Mouse (Mus musculus): ENCODE data around the gene Tstd1. TPM values are rescaled to one million over a fixed set of nuclear protein-coding genes. Genes with fewer than 3 reads are reported as not detected.

Gene Tstd1
- polyA plus RNA-seq, 1 experiment from 2014 or later = 5.2 TPM

GRCm38 (mm10) chr1:171440025-171440725 is 21.5 kb downstream of the Tstd1 start:
- Histone ChIP-seq H3K9me3 (no peaks in the 10 kb centered on the region), H3K36me3 (no peaks in the 10 kb centered on the region), H3K4me2 (0 out of 2 replicates have a peak overlapping the region, but pooled peaks have one; percentile 73), H3K4me3 (no peak overlapping the region), H3K9ac (no peak overlapping the region), H3K27me3 (peaks cover 19% of the 10 kb centered on the region; the same call in 1 of the 2 replicates), H3K27ac (no peak overlapping the region), H3K4me1 (peaks cover 20% of the 10 kb centered on the region)
- WGBS = 22% methylated on average over 9 of the region's 9 CpGs
- ATAC-seq (ENCODE audit: insufficient number of reproducible peaks, low FRiP score, low TSS enrichment, low read depth) = no peak

GRCm38 (mm10) chr1:171441466-171442412 is 23.1 kb downstream of the Tstd1 start:
- H3K9me3 ChIP-seq = no peaks in the 10 kb centered on the region
- peaks cover 13% of the 10 kb centered on the region; the same call in 1 of the 2 replicates for H3K27me3 ChIP-seq
- peak overlapping the region; percentile 43 for H3K27ac ChIP-seq
- no peak overlapping the region for H3K4me3 ChIP-seq
- ATAC-seq (ENCODE audit: insufficient number of reproducible peaks, low FRiP score, low TSS enrichment, low read depth) = no peak
- 46% methylated on average over 7 of the region's 7 CpGs for WGBS
- no peaks in the 10 kb centered on the region for H3K36me3 ChIP-seq
- H3K4me2 ChIP-seq = no peak overlapping the region
- H3K4me1 ChIP-seq = peaks cover 20% of the 10 kb centered on the region
- H3K9ac ChIP-seq = no peak overlapping the region

GRCm38 (mm10) chr1:171442413-171442760 is 23.7 kb downstream of the Tstd1 start:
- Histone ChIP-seq H3K36me3 (no peaks in the 10 kb centered on the region), H3K4me2 (no peak overlapping the region), H3K9me3 (no peaks in the 10 kb centered on the region), H3K9ac (no peak overlapping the region), H3K27me3 (peaks cover 7% of the 10 kb centered on the region; the same call in 1 of the 2 replicates), H3K4me1 (peaks cover 20% of the 10 kb centered on the region), H3K4me3 (no peak overlapping the region), H3K27ac (peak overlapping the region; percentile 43; the same call in 1 of the 2 replicates)
- 73% methylated on average over 8 of the region's 8 CpGs for WGBS
- no peak for ATAC-seq (ENCODE audit: insufficient number of reproducible peaks, low FRiP score, low TSS enrichment, low read depth)

- Histone ChIP-seq H3K9me3 (no peaks in the 10 kb centered on the region), H3K4me3 (no peak overlapping the region), H3K4me2 (no peak overlapping the region), H3K36me3 (no peaks in the 10 kb centered on the region), H3K4me1 (peaks cover 10% of the 10 kb centered on the region), H3K27me3 (no peaks in the 10 kb centered on the region), H3K9ac (no peak overlapping the region), H3K27ac (no peak overlapping the region)
- WGBS = 89% methylated on average over 5 of the region's 5 CpGs
- no peak for ATAC-seq (ENCODE audit: insufficient number of reproducible peaks, low FRiP score, low TSS enrichment, low read depth)
These were observed 26.4 kb downstream of the Tstd1 start for GRCm38 (mm10) chr1:171445050-171445449.

GRCm38 (mm10) chr1:171446854-171447253 is 28.2 kb downstream of the Tstd1 start:
- H3K9me3 ChIP-seq = no peaks in the 10 kb centered on the region
- no peaks in the 10 kb centered on the region; the same call in 1 of the 2 replicates for H3K4me1 ChIP-seq
- H3K4me3 ChIP-seq = no peak overlapping the region
- H3K4me2 ChIP-seq = no peak overlapping the region
- H3K9ac ChIP-seq = no peak overlapping the region
- no peak for ATAC-seq (ENCODE audit: insufficient number of reproducible peaks, low FRiP score, low TSS enrichment, low read depth)
- no peaks in the 10 kb centered on the region for H3K36me3 ChIP-seq
- 49% methylated on average over 7 of the region's 7 CpGs for WGBS
- H3K27ac ChIP-seq = no peak overlapping the region
- H3K27me3 ChIP-seq = no peaks in the 10 kb centered on the region

GRCm38 (mm10) chr1:171447692-171448091 is 29.0 kb downstream of the Tstd1 start:
- Histone ChIP-seq H3K9me3 (no peaks in the 10 kb centered on the region), H3K9ac (no peak overlapping the region), H3K4me2 (no peak overlapping the region), H3K4me1 (no peaks in the 10 kb centered on the region), H3K4me3 (no peak overlapping the region), H3K36me3 (no peaks in the 10 kb centered on the region), H3K27ac (no peak overlapping the region), H3K27me3 (no peaks in the 10 kb centered on the region)
- WGBS = 59% methylated on average over 10 of the region's 10 CpGs
- ATAC-seq (ENCODE audit: insufficient number of reproducible peaks, low FRiP score, low TSS enrichment, low read depth) = no peak

GRCm38 (mm10) chr1:171450062-171450461 is 31.4 kb downstream of the Tstd1 start:
- no peaks in the 10 kb centered on the region for H3K9me3 ChIP-seq
- no peaks in the 10 kb centered on the region for H3K36me3 ChIP-seq
- no peak for ATAC-seq (ENCODE audit: insufficient number of reproducible peaks, low FRiP score, low TSS enrichment, low read depth)
- no peaks in the 10 kb centered on the region for H3K4me1 ChIP-seq
- H3K27me3 ChIP-seq = no peaks in the 10 kb centered on the region
- no peak overlapping the region for H3K9ac ChIP-seq
- no peak overlapping the region for H3K27ac ChIP-seq
- no peak overlapping the region for H3K4me2 ChIP-seq
- no peak overlapping the region for H3K4me3 ChIP-seq
- WGBS = 81% methylated on average over 11 of the region's 11 CpGs

- H3K9me3 ChIP-seq = no peaks in the 10 kb centered on the region
- no peak overlapping the region for H3K4me2 ChIP-seq
- no peak overlapping the region for H3K27ac ChIP-seq
- 73% methylated on average over 10 of the region's 10 CpGs for WGBS
- H3K27me3 ChIP-seq = no peaks in the 10 kb centered on the region
- no peak overlapping the region for H3K4me3 ChIP-seq
- no peak overlapping the region for H3K9ac ChIP-seq
- ATAC-seq (ENCODE audit: insufficient number of reproducible peaks, low FRiP score, low TSS enrichment, low read depth) = no peak
- H3K4me1 ChIP-seq = no peaks in the 10 kb centered on the region
- no peaks in the 10 kb centered on the region for H3K36me3 ChIP-seq
These were observed 32.3 kb downstream of the Tstd1 start for GRCm38 (mm10) chr1:171451001-171451400.

- H3K4me2 ChIP-seq = no peak overlapping the region
- 61% methylated on average over 5 of the region's 5 CpGs for WGBS
- ATAC-seq (ENCODE audit: insufficient number of reproducible peaks, low FRiP score, low TSS enrichment, low read depth) = no peak
- no peak overlapping the region for H3K4me3 ChIP-seq
- H3K4me1 ChIP-seq = no peaks in the 10 kb centered on the region
- H3K9ac ChIP-seq = no peak overlapping the region
- H3K36me3 ChIP-seq = no peaks in the 10 kb centered on the region
- H3K27me3 ChIP-seq = no peaks in the 10 kb centered on the region
- H3K27ac ChIP-seq = no peak overlapping the region
- no peaks in the 10 kb centered on the region for H3K9me3 ChIP-seq
These were observed 33.9 kb downstream of the Tstd1 start for GRCm38 (mm10) chr1:171452522-171452921.

GRCm38 (mm10) chr1:171452923-171453322 is 34.3 kb downstream of the Tstd1 start:
- 74% methylated on average over 5 of the region's 5 CpGs for WGBS
- Histone ChIP-seq H3K27ac (no peak overlapping the region), H3K27me3 (no peaks in the 10 kb centered on the region), H3K36me3 (no peaks in the 10 kb centered on the region), H3K9ac (no peak overlapping the region), H3K4me2 (no peak overlapping the region), H3K4me3 (no peak overlapping the region), H3K9me3 (no peaks in the 10 kb centered on the region), H3K4me1 (no peaks in the 10 kb centered on the region)
- no peak for ATAC-seq (ENCODE audit: insufficient number of reproducible peaks, low FRiP score, low TSS enrichment, low read depth)

GRCm38 (mm10) chr1:171454926-171455325 is 36.3 kb downstream of the Tstd1 start:
- no peak overlapping the region for H3K4me3 ChIP-seq
- WGBS = 79% methylated on average over 6 of the region's 6 CpGs
- no peak for ATAC-seq (ENCODE audit: insufficient number of reproducible peaks, low FRiP score, low TSS enrichment, low read depth)
- no peaks in the 10 kb centered on the region for H3K4me1 ChIP-seq
- no peaks in the 10 kb centered on the region for H3K9me3 ChIP-seq
- no peak overlapping the region for H3K4me2 ChIP-seq
- no peaks in the 10 kb centered on the region for H3K27me3 ChIP-seq
- no peak overlapping the region for H3K27ac ChIP-seq
- no peaks in the 10 kb centered on the region for H3K36me3 ChIP-seq
- H3K9ac ChIP-seq = no peak overlapping the region

- H3K9me3 ChIP-seq = no peaks in the 10 kb centered on the region
- 95% methylated on average over 1 of the region's 1 CpGs for WGBS
- H3K27ac ChIP-seq = no peak overlapping the region
- peaks cover 4% of the 10 kb centered on the region; the same call in 1 of the 2 replicates for H3K4me1 ChIP-seq
- H3K36me3 ChIP-seq = 0 out of 2 replicates have a peak, but pooled peaks cover 4% of the 10 kb centered on the region
- H3K27me3 ChIP-seq = no peaks in the 10 kb centered on the region
- no peak overlapping the region for H3K9ac ChIP-seq
- no peak overlapping the region for H3K4me2 ChIP-seq
- no peak overlapping the region for H3K4me3 ChIP-seq
- ATAC-seq (ENCODE audit: insufficient number of reproducible peaks, low FRiP score, low TSS enrichment, low read depth) = no peak
These were observed 38.9 kb downstream of the Tstd1 start for GRCm38 (mm10) chr1:171457568-171457967.
